Mouse (Mus musculus) embryonic fibroblast, embryonic 13.5 days (primary cell): ENCODE measurements around the gene Myh10.

Source experiments
- CTCF ChIP-seq: IDR thresholded peaks from 2 replicates; pipeline ENCODE4 v1.5.1; 2011; ENCODE audit warnings: mild to moderate bottlenecking, control low read depth, low read length, moderate library complexity, borderline replicate concordance; ENCODE audit not compliant: insufficient read depth
- POLR2A ChIP-seq: IDR thresholded peaks from 2 replicates; pipeline ENCODE4 v1.6.1; 2011; ENCODE audit warnings: low read depth, mild to moderate bottlenecking, control low read depth, low read length, moderate library complexity

- TF ChIP-seq CTCF (no peak), POLR2A (no peak)
Observed at GRCm38 (mm10) chr11:68706524-68707429, 15.4 kb downstream of the Myh10 start.
